Mouse (Mus musculus): ENCODE measurements around the gene Pard3. TPM values are rescaled to one million over a fixed set of nuclear protein-coding genes. Genes with fewer than 3 reads are reported as not detected.

Pard3 gene
- polyA plus RNA-seq, 1 experiment from 2014 or later = 30.0 TPM

GRCm38 (mm10) chr8:127175160-127175836 lies 111.6 kb downstream of the Pard3 start:
- Histone ChIP-seq H3K4me2 (replicated peaks; ENCODE audit: low read depth) (no peak overlapping the region), H3K27ac (replicated peaks) (no peak overlapping the region), H3K9me3 (ENCODE audit: control insufficient read depth, low read length) (no peaks in the 10 kb centered on the region), H3K4me1 (replicated peaks; ENCODE audit: control insufficient read depth, insufficient read depth) (0 out of 2 replicates have a peak, but pooled peaks cover 2% of the 10 kb centered on the region), H3K9ac (ENCODE audit: low read length) (no peak overlapping the region), H3K27me3 (ENCODE audit: control insufficient read depth, insufficient read depth, low read length) (no peaks in the 10 kb centered on the region), H3K36me3 (ENCODE audit: control insufficient read depth, insufficient read depth, low read length) (no peaks in the 10 kb centered on the region), H3K4me3 (ENCODE audit: low read depth, low read length) (no peak overlapping the region)
- no peak for TF ChIP-seq CTCF (IDR thresholded peaks at IDR 0.05; ENCODE audit: low read depth)
- TF ChIP-seq EP300 (optimal IDR thresholded peaks at IDR 0.05) = no peak
- ATAC-seq (ENCODE audit: low FRiP score, low TSS enrichment) = no peak
- no peak for DNase-seq (ENCODE audit: low spot score)
- 54% methylated on average over 6 of the region's 6 CpGs for WGBS

GRCm38 (mm10) chr8:127178634-127179033 lies 114.9 kb downstream of the Pard3 start:
- Histone ChIP-seq H3K4me2 (replicated peaks; ENCODE audit: low read depth) (no peak overlapping the region), H3K4me3 (ENCODE audit: low read depth, low read length) (no peak overlapping the region), H3K9me3 (ENCODE audit: control insufficient read depth, low read length) (no peaks in the 10 kb centered on the region), H3K27me3 (ENCODE audit: control insufficient read depth, insufficient read depth, low read length) (no peaks in the 10 kb centered on the region), H3K9ac (ENCODE audit: low read length) (no peak overlapping the region), H3K36me3 (ENCODE audit: control insufficient read depth, insufficient read depth, low read length) (no peaks in the 10 kb centered on the region), H3K27ac (replicated peaks) (no peak overlapping the region), H3K4me1 (replicated peaks; ENCODE audit: control insufficient read depth, insufficient read depth) (no peaks in the 10 kb centered on the region)
- DNase-seq (ENCODE audit: low spot score) (peak; percentile 24), ATAC-seq (ENCODE audit: low FRiP score, low TSS enrichment) (peak; percentile 26; the same call in 1 of the 2 replicates)
- TF ChIP-seq CTCF (IDR thresholded peaks at IDR 0.05; ENCODE audit: low read depth) = peak; percentile 88
- no peak for TF ChIP-seq EP300 (optimal IDR thresholded peaks at IDR 0.05)
- WGBS = 47% methylated on average over 4 of the region's 4 CpGs

- DNase-seq (ENCODE audit: low spot score) (no peak), ATAC-seq (ENCODE audit: low FRiP score, low TSS enrichment) (no peak)
- Histone ChIP-seq H3K27me3 (ENCODE audit: control insufficient read depth, insufficient read depth, low read length) (no peaks in the 10 kb centered on the region), H3K9me3 (ENCODE audit: control insufficient read depth, low read length) (no peaks in the 10 kb centered on the region), H3K9ac (ENCODE audit: low read length) (no peak overlapping the region), H3K4me2 (replicated peaks; ENCODE audit: low read depth) (no peak overlapping the region), H3K36me3 (ENCODE audit: control insufficient read depth, insufficient read depth, low read length) (no peaks in the 10 kb centered on the region), H3K4me3 (ENCODE audit: low read depth, low read length) (no peak overlapping the region), H3K4me1 (replicated peaks; ENCODE audit: control insufficient read depth, insufficient read depth) (no peaks in the 10 kb centered on the region; the same call in 1 of the 2 replicates), H3K27ac (replicated peaks) (no peak overlapping the region)
- 88% methylated on average over 3 of the region's 3 CpGs for WGBS
- no peak for TF ChIP-seq EP300 (optimal IDR thresholded peaks at IDR 0.05)
- TF ChIP-seq CTCF (IDR thresholded peaks at IDR 0.05; ENCODE audit: low read depth) = no peak
These were observed 117.6 kb downstream of the Pard3 start for GRCm38 (mm10) chr8:127181246-127181645.

- H3K9me3 ChIP-seq (ENCODE audit: control insufficient read depth, low read length) = no peaks in the 10 kb centered on the region
These were observed 118.4 kb downstream of the Pard3 start for GRCm38 (mm10) chr8:127182065-127182464.

GRCm38 (mm10) chr8:127183533-127183932 lies 119.8 kb downstream of the Pard3 start:
- 44% methylated on average over 2 of the region's 2 CpGs for WGBS
- TF ChIP-seq CTCF (IDR thresholded peaks at IDR 0.05; ENCODE audit: low read depth) = no peak
- no peak for TF ChIP-seq EP300 (optimal IDR thresholded peaks at IDR 0.05)
- DNase-seq (ENCODE audit: low spot score) (no peak), ATAC-seq (ENCODE audit: low FRiP score, low TSS enrichment) (no peak)
- no peak overlapping the region for H3K27ac ChIP-seq (replicated peaks)
- no peak overlapping the region for H3K4me3 ChIP-seq (ENCODE audit: low read depth, low read length)
- no peaks in the 10 kb centered on the region for H3K36me3 ChIP-seq (ENCODE audit: control insufficient read depth, insufficient read depth, low read length)
- H3K9me3 ChIP-seq (ENCODE audit: control insufficient read depth, low read length) = no peaks in the 10 kb centered on the region
- no peaks in the 10 kb centered on the region for H3K27me3 ChIP-seq (ENCODE audit: control insufficient read depth, insufficient read depth, low read length)
- no peaks in the 10 kb centered on the region; the same call in 1 of the 2 replicates for H3K4me1 ChIP-seq (replicated peaks; ENCODE audit: control insufficient read depth, insufficient read depth)
- no peak overlapping the region for H3K9ac ChIP-seq (ENCODE audit: low read length)
- H3K4me2 ChIP-seq (replicated peaks; ENCODE audit: low read depth) = no peak overlapping the region

More at GRCm38 (mm10) chr8:127182065-127182464, 118.4 kb downstream of the Pard3 start:
- TF ChIP-seq CTCF (IDR thresholded peaks at IDR 0.05; ENCODE audit: low read depth) (no peak), EP300 (optimal IDR thresholded peaks at IDR 0.05) (no peak)
- 58% methylated on average over 3 of the region's 3 CpGs for WGBS
- ATAC-seq (ENCODE audit: low FRiP score, low TSS enrichment) = no peak
- Histone ChIP-seq H3K4me2 (replicated peaks; ENCODE audit: low read depth) (no peak overlapping the region), H3K9ac (ENCODE audit: low read length) (no peak overlapping the region), H3K27me3 (ENCODE audit: control insufficient read depth, insufficient read depth, low read length) (no peaks in the 10 kb centered on the region), H3K4me3 (ENCODE audit: low read depth, low read length) (no peak overlapping the region), H3K4me1 (replicated peaks; ENCODE audit: control insufficient read depth, insufficient read depth) (no peaks in the 10 kb centered on the region; the same call in 1 of the 2 replicates), H3K27ac (replicated peaks) (no peak overlapping the region), H3K36me3 (ENCODE audit: control insufficient read depth, insufficient read depth, low read length) (no peaks in the 10 kb centered on the region)
- no peak for DNase-seq (ENCODE audit: low spot score)

- H3K4me1 ChIP-seq (replicated peaks; ENCODE audit: control insufficient read depth, insufficient read depth) = no peaks in the 10 kb centered on the region; the same call in 1 of the 2 replicates
- no peaks in the 10 kb centered on the region for H3K27me3 ChIP-seq (ENCODE audit: control insufficient read depth, insufficient read depth, low read length)
- H3K36me3 ChIP-seq (ENCODE audit: control insufficient read depth, insufficient read depth, low read length) = no peaks in the 10 kb centered on the region
- peak; percentile 75 for ATAC-seq (ENCODE audit: low FRiP score, low TSS enrichment)
- no peak overlapping the region for H3K9ac ChIP-seq (ENCODE audit: low read length)
- TF ChIP-seq EP300 (optimal IDR thresholded peaks at IDR 0.05) (no peak), CTCF (IDR thresholded peaks at IDR 0.05; ENCODE audit: low read depth) (peak; percentile 33)
- no peak overlapping the region for H3K4me3 ChIP-seq (ENCODE audit: low read depth, low read length)
- DNase-seq (ENCODE audit: low spot score) = peak; percentile 69
- H3K4me2 ChIP-seq (replicated peaks; ENCODE audit: low read depth) = no peak overlapping the region
- H3K27ac ChIP-seq (replicated peaks) = no peak overlapping the region
- no peaks in the 10 kb centered on the region for H3K9me3 ChIP-seq (ENCODE audit: control insufficient read depth, low read length)
- 8% methylated on average over 4 of the region's 4 CpGs for WGBS
These were observed 120.3 kb downstream of the Pard3 start for GRCm38 (mm10) chr8:127184025-127184424.

Measured in stomach, postnatal 0 days (tissue).